Mouse (Mus musculus): ENCODE measurements around the gene Gpn2. TPM values are rescaled to one million over a fixed set of nuclear protein-coding genes. Genes with fewer than 3 reads are reported as not detected.

Gpn2 gene
- polyA plus RNA-seq (2014; fragmentation: Illumina TruSeq; extraction: RNeasy Lipid Tissue Mini Kit (QIAGEN cat#74804); ENCODE audit: low read depth, low replicate concordance) = 9.2 TPM

GRCm38 (mm10) chr4:133584059-133584951 is at the start of gene Gpn2:
TSS of gene Gpn2 (plus strand) at chr4:133584362.

DNA sequence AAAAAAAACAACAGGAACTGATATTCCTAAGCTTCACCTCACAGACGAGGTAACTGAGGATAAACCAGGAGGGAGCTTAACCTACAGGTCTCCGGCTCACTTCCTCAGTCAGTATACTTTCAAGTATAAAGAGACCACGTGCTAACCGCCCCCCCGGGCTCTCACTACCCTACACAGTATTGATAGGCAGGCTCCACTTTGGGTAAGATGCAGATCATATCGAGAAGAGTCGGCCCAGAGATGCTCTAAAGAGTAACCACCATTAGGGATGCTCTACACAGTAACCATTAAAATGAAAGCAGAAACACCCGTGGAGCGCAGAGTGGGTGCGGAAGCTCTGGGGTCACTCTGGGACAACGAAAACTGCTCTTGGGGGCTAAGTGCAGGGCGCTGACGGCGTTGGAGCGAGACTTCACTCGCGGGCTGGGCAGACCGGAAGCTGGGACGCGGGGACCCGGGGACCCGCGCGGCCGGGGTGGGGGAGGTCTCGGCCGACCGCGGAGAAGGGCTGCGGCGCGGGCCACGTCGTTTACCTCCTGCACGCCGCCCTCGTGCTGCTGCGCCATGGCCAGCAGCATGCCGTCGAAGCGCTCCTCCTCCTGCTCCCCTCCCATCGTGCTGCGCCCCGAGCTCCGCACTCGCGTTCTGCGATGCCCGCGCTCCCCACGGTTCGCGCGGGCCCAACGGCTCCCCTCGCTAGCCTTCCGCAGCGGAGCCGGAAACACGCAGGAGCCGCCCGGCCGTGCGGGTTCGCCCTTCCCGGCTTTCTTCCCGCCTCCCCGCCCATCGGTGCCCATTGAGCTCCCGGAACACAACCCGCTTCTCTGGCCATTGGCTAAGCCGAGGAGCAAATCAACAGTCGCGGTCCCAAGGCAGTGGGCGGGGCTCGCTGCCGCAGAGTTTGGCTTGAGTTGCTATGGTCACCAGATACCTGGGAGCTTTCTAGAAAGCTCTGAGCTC is 38.6 kb upstream of the Gpn2 start, which contains the start of gene Nudc:
TSS of gene Nudc (minus strand) at position 725 of the 960 bp plus-strand sequence.

GRCm38 (mm10) chr4:133552768-133553447 is 31.3 kb upstream of the Gpn2 start, which contains the start of gene Nr0b2:
TSS of gene Nr0b2 (plus strand) at chr4:133553376.

GRCm38 (mm10) chr4:133574070-133574842 is 9.9 kb upstream of the Gpn2 start, which contains the start of gene Gpatch3:
TSS of gene Gpatch3 (plus strand) at chr4:133574745.

GRCm38 (mm10) chr4:133601721-133602218 is 17.6 kb downstream of the Gpn2 start, which contains the start of gene Sfn:
TSS of gene Sfn (minus strand) at chr4:133602168.

Other genes with a start within 250 kb of the Gpn2 start
- 48.1 TPM for gene Wdtc1, start 230.9 kb upstream of the Gpn2 start, polyA plus RNA-seq (2014; fragmentation: Illumina TruSeq; extraction: RNeasy Lipid Tissue Mini Kit (QIAGEN cat#74804); ENCODE audit: low read depth, low replicate concordance)
- gene Slc9a1, start 214.7 kb upstream of the Gpn2 start, polyA plus RNA-seq (2014; fragmentation: Illumina TruSeq; extraction: RNeasy Lipid Tissue Mini Kit (QIAGEN cat#74804); ENCODE audit: low read depth, low replicate concordance) = 16.6 TPM
- 1.3 TPM for gene Tent5b, start 104.2 kb upstream of the Gpn2 start, polyA plus RNA-seq (2014; fragmentation: Illumina TruSeq; extraction: RNeasy Lipid Tissue Mini Kit (QIAGEN cat#74804); ENCODE audit: low read depth, low replicate concordance)
- 4.7 TPM for gene Trnp1, start 85.8 kb upstream of the Gpn2 start, polyA plus RNA-seq (2014; fragmentation: Illumina TruSeq; extraction: RNeasy Lipid Tissue Mini Kit (QIAGEN cat#74804); ENCODE audit: low read depth, low replicate concordance)
- gene Kdf1, start 65.4 kb upstream of the Gpn2 start, polyA plus RNA-seq (2014; fragmentation: Illumina TruSeq; extraction: RNeasy Lipid Tissue Mini Kit (QIAGEN cat#74804); ENCODE audit: low read depth, low replicate concordance) = not detected
- 126 TPM for gene Nudc, start 38.4 kb upstream of the Gpn2 start, polyA plus RNA-seq (2014; fragmentation: Illumina TruSeq; extraction: RNeasy Lipid Tissue Mini Kit (QIAGEN cat#74804); ENCODE audit: low read depth, low replicate concordance)
- gene Nr0b2, start 31.0 kb upstream of the Gpn2 start, polyA plus RNA-seq (2014; fragmentation: Illumina TruSeq; extraction: RNeasy Lipid Tissue Mini Kit (QIAGEN cat#74804); ENCODE audit: low read depth, low replicate concordance) = 12.8 TPM
- 2.0 TPM for gene Gpatch3, start 9.6 kb upstream of the Gpn2 start, polyA plus RNA-seq (2014; fragmentation: Illumina TruSeq; extraction: RNeasy Lipid Tissue Mini Kit (QIAGEN cat#74804); ENCODE audit: low read depth, low replicate concordance)
- gene Sfn, start 17.8 kb downstream of the Gpn2 start, polyA plus RNA-seq (2014; fragmentation: Illumina TruSeq; extraction: RNeasy Lipid Tissue Mini Kit (QIAGEN cat#74804); ENCODE audit: low read depth, low replicate concordance) = 1.8 TPM
- gene Zdhhc18, start 65.8 kb downstream of the Gpn2 start, polyA plus RNA-seq (2014; fragmentation: Illumina TruSeq; extraction: RNeasy Lipid Tissue Mini Kit (QIAGEN cat#74804); ENCODE audit: low read depth, low replicate concordance) = 13.6 TPM
- 11.4 TPM for gene Pigv, start 88.3 kb downstream of the Gpn2 start, polyA plus RNA-seq (2014; fragmentation: Illumina TruSeq; extraction: RNeasy Lipid Tissue Mini Kit (QIAGEN cat#74804); ENCODE audit: low read depth, low replicate concordance)
- gene Arid1a, start 172.4 kb downstream of the Gpn2 start, polyA plus RNA-seq (2014; fragmentation: Illumina TruSeq; extraction: RNeasy Lipid Tissue Mini Kit (QIAGEN cat#74804); ENCODE audit: low read depth, low replicate concordance) = 21.0 TPM

All from heart, adult 10 weeks (tissue).